Mouse (Mus musculus) olfactory bulb, adult 2 months (tissue): ENCODE results near the gene Pkd2l1.

Source experiments
- CTCF ChIP-seq: fragments of 200-500 bp; IDR thresholded peaks from 2 replicates; pipeline ENCODE4 v1.5.1; 2012; ENCODE audit warnings: low read depth, mild to moderate bottlenecking, low read length, moderate library complexity; ENCODE audit not compliant: insufficient read depth
- POLR2A ChIP-seq: fragments of 200-500 bp; IDR thresholded peaks from 2 replicates; pipeline ENCODE4 v1.6.1; 2012; ENCODE audit warnings: mild to moderate bottlenecking, low read depth, low read length, moderate library complexity; ENCODE audit not compliant: insufficient read depth

DNA sequence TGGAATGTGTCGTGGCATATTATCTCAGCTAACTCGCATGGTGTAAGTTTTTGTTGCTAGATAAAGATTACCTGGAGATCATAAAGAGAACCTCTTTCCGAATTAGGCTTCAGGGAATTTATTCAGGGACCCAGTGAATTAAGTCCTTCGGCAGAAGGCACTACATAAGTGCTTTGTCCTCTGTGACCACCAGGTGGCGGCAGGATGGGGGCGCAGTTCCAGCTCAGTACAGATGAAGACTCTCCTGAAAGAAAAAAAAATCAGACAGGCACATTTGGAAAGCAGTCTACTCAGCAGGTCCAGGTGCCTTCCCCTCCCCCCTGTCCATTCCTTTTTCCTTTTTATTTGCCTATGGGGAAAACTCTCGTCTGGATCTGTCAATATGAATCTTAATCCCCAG lies 2.9 kb upstream of the Pkd2l1 start:
- no peak for TF ChIP-seq POLR2A
- TF ChIP-seq CTCF, result no peak
